Mouse (Mus musculus) forebrain, embryonic 13.5 days (tissue): ENCODE results near the gene Me1. TPM values are rescaled to one million over a fixed set of nuclear protein-coding genes. Genes with fewer than 3 reads are reported as not detected.

ENCODE experiments used
- ATAC-seq: fragments of 200-750 bp; cut with Nextera tagmentation; 2 replicates; pipeline ENCODE4 v1.8.0; 2017
- H3K27ac ChIP-seq: fragments of 300-500 bp; sonication (generic); 2 replicates; pipeline ENCODE4 v1.5.1; 2015; ENCODE audit warnings: inconsistent platforms, mild to moderate bottlenecking, moderate library complexity
- H3K27me3 ChIP-seq: fragments of 300-500 bp; sonication (generic); 2 replicates; pipeline ENCODE4 v1.6.1; 2015; ENCODE audit warnings: mild to moderate bottlenecking, inconsistent platforms
- H3K36me3 ChIP-seq: fragments of 300-500 bp; sonication (generic); 2 replicates; pipeline ENCODE4 v1.6.1; 2015; ENCODE audit warnings: mild to moderate bottlenecking, inconsistent platforms; ENCODE audit not compliant: poor library complexity, severe bottlenecking
- H3K4me1 ChIP-seq: fragments of 300-500 bp; sonication (generic); 2 replicates; pipeline ENCODE4 v1.6.1; 2015; ENCODE audit warnings: inconsistent platforms
- H3K4me2 ChIP-seq: fragments of 300-500 bp; sonication (generic); 2 replicates; pipeline ENCODE4 v1.6.1; 2015; ENCODE audit warnings: inconsistent platforms, mild to moderate bottlenecking, moderate library complexity
- H3K4me3 ChIP-seq: fragments of 300-500 bp; sonication (generic); 2 replicates; pipeline ENCODE4 v1.5.1; 2015; ENCODE audit warnings: mild to moderate bottlenecking, inconsistent platforms
- H3K9ac ChIP-seq: fragments of 300-500 bp; sonication (generic); 2 replicates; pipeline ENCODE4 v1.6.1; 2015; ENCODE audit warnings: mild to moderate bottlenecking, inconsistent platforms
- H3K9me3 ChIP-seq: fragments of 300-500 bp; sonication (generic); replicated peaks from 2 replicates; pipeline ENCODE4 v1.6.1; 2016; ENCODE audit warnings: inconsistent platforms
- WGBS: fragments of 180-500 bp; shearing (Covaris S2); methylation state at CpG from one replicate; pipeline ENCODE4 v1.1.7; 2015; 5-methylcytosine and 5-hydroxymethylcytosine counted together
- polyA plus RNA-seq: library from polyadenylated mRNA; unstranded; fragments of >200 nt; fragmentation: Nextera tagmentation; extraction: Ambion mirVana; gene quantifications from 2 replicates; pipeline ENCODE4 v1.2.1, GENCODE M21; 2015

Gene Me1
- polyA plus RNA-seq, 1 experiment from 2014 or later, result 9.5 TPM

DNA sequence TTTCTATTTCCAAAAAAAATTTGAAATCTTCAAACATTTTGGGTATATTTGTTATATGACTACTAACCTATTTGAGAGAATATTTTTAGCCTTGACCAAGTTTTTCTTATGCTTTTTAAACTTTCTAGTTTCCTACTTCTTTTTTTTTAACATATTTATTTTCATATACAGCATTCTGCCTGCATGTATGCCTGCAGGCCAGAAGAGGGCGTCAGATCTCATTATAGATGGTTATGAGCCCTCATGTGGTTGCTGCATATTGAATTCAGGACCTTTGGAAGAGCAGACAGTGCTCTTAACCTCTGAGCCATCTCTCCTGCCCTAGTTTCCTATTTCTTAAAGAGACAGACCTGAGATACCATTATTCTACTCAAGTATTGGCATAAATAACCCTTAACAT is 48.9 kb downstream of the Me1 start:
- Histone ChIP-seq H3K4me2 (no peak overlapping the region), H3K27ac (no peak overlapping the region), H3K4me3 (no peak overlapping the region), H3K9ac (no peak overlapping the region), H3K4me1 (no peaks in the 10 kb centered on the region), H3K27me3 (no peaks in the 10 kb centered on the region), H3K36me3 (no peaks in the 10 kb centered on the region), H3K9me3 (no peaks in the 10 kb centered on the region)
- 4% methylated on average over 1 of the region's 1 CpGs for WGBS
- no peak for ATAC-seq

DNA sequence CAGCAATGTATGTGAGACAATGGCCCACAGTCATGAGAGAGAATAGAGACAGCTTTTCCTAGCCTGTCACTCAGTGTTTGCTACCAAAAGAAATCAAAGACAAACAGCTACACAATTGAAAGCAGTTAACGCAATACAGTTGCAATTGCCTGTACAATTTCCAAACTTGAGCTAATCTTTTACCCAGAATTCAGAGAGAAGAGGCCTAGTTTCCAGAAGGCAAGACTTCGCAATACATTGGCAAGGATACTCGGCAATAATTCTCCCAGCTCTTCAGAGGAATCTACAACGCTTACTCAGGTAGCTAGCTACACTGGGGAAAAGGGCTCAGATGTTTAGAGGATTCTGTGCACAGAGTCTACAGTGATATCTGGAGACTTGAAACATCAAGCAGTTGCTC is 52.3 kb downstream of the Me1 start:
- Histone ChIP-seq H3K27ac (no peak overlapping the region), H3K4me3 (no peak overlapping the region), H3K36me3 (no peaks in the 10 kb centered on the region), H3K9ac (no peak overlapping the region), H3K9me3 (no peaks in the 10 kb centered on the region), H3K27me3 (no peaks in the 10 kb centered on the region), H3K4me1 (no peaks in the 10 kb centered on the region), H3K4me2 (no peak overlapping the region)
- ATAC-seq, result no peak
- 86% methylated on average over 4 of the region's 4 CpGs for WGBS

DNA sequence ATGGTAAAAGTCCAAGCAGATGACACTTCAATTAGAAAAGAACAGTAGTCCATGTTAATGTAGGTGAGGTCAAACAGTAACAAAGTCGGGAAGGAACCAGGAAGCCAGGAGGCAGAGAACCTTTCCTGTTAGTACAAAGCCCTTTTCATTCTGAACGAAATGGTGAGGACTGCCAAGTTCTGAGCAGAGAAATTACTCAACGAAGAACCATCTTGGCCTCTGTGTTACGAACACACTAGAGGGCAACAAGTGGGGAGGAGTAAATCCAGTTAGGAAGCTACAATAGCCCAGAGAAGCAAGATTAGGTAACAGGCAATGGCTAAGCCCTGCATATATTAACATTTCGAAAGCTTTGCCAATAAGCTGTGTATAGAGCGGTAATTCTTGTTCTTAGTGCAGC is 57.0 kb downstream of the Me1 start:
- Histone ChIP-seq H3K9ac (no peak overlapping the region), H3K4me3 (no peak overlapping the region), H3K4me2 (no peak overlapping the region), H3K27ac (no peak overlapping the region), H3K9me3 (no peaks in the 10 kb centered on the region), H3K27me3 (no peaks in the 10 kb centered on the region), H3K36me3 (no peaks in the 10 kb centered on the region), H3K4me1 (no peaks in the 10 kb centered on the region)
- no peak for ATAC-seq
- 72% methylated on average over 6 of the region's 6 CpGs for WGBS

DNA sequence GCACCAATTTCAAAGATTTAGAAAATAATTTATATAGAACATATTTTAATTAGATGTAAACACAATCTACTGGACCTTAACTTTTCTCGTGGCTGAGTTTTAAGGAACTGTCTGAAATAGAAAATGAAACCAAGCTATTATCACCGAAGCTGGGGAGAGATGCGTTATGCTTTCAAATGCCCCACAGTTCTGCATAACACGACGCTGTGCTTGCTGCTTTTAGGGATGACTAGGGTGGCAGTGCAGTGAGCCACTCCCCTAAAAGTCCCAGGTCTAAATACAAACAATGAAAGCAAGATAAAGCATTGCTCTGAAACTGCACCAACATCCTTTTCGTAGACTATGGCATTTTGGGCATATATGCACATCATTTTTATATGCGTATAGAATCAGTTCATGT is 64.6 kb downstream of the Me1 start:
- Histone ChIP-seq H3K9ac (no peak overlapping the region), H3K27ac (no peak overlapping the region), H3K36me3 (no peaks in the 10 kb centered on the region), H3K4me1 (peaks cover 3% of the 10 kb centered on the region; the same call in 1 of the 2 replicates), H3K4me3 (no peak overlapping the region), H3K9me3 (no peaks in the 10 kb centered on the region), H3K27me3 (no peaks in the 10 kb centered on the region), H3K4me2 (no peak overlapping the region)
- no peak for ATAC-seq
- WGBS, result 88% methylated on average over 7 of the region's 7 CpGs

DNA sequence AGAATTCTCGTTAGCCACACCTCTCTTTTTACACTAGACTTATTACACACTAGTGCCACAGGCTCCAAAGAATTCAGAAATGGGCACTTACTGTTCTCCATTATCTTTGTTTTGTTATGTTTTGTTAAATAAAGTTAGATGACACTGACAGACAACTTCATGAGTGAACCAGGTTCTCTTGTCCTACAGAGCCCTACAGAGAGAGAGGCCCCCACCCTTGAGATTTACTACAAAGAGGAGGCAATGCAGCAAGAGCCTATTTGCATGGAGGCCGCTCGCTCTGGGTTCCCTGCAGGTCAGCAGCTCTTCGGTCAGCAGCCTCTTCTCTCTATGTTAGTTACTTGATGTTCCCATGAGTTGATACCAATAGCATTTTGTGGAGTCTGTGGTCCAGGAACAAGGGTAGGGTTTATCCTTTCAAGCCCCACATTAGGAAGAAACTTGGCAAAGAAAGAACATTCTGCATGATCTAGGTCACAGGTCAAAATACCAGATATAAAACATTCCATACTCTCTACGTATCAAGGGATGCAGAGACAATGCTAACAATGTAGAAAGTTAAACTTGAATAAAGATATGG is 65.3 kb downstream of the Me1 start:
- no peak overlapping the region for H3K27ac ChIP-seq
- no peak for ATAC-seq
- WGBS, result 74% methylated on average over 5 of the region's 5 CpGs
- H3K4me2 ChIP-seq, result no peak overlapping the region
- no peaks in the 10 kb centered on the region for H3K36me3 ChIP-seq
- peaks cover 3% of the 10 kb centered on the region; the same call in 1 of the 2 replicates for H3K4me1 ChIP-seq
- H3K27me3 ChIP-seq, result no peaks in the 10 kb centered on the region
- no peak overlapping the region for H3K9ac ChIP-seq
- H3K4me3 ChIP-seq, result no peak overlapping the region
- no peaks in the 10 kb centered on the region for H3K9me3 ChIP-seq

DNA sequence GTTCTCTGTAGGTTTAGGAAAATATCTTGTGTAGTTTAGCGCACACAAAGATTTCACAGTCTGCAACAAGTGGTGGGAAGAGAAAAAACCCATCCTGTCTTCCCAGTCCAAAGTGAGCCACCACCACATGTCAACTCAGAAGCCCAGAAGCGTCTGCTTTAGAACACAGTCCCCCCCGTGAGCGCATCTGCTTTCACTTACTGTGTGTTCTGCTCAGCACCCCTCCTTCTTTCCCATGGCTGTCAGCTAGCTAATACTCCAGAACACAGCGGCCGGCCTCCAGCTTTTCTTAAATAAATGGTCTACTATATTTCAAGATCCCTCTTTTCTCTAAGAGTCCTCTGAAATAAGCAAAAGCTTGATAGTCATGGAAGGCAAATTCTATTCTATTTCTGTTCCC is 66.4 kb downstream of the Me1 start:
- H3K27ac ChIP-seq, result no peak overlapping the region
- ATAC-seq, result no peak
- no peak overlapping the region for H3K4me3 ChIP-seq
- 85% methylated on average over 6 of the region's 6 CpGs for WGBS
- no peaks in the 10 kb centered on the region for H3K36me3 ChIP-seq
- no peak overlapping the region for H3K4me2 ChIP-seq
- H3K4me1 ChIP-seq, result peaks cover 3% of the 10 kb centered on the region; the same call in 1 of the 2 replicates
- H3K9me3 ChIP-seq, result no peaks in the 10 kb centered on the region
- H3K9ac ChIP-seq, result no peak overlapping the region
- H3K27me3 ChIP-seq, result no peaks in the 10 kb centered on the region

DNA sequence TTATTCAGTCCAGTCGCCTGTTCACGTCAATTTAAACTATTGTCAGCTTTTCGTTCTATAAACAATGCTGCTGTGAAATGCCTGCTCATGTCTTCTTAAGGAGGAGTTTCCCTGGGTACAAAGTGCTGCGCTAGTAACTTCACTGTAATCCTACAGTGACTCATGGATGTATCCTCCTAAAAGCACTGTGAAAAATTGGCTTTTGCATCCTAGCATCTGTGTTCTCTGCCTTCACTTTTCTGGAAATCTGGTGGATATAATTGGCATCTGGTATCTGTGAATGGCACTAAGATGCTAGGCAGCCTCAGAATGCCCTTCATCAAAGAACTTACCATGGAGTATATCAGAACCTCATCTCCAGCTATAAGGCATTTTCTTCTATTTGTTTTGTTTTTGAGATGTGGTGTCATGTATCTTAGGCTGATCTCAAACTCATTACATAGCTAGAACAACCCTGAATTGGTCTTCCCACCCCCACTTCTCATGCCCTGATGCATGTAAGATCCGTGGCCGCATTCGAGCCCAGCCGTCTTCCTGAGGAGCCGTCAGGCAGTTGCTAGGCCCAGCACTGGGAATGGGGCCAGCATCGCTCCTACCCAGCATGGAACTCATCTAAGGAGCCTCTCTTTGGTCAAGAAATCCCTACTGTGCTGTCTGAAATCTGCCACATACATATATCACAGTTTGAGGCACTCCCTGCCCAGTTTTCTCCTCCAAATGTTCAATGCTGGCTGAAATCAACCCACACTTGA is 67.8 kb downstream of the Me1 start:
- H3K9ac ChIP-seq, result no peak overlapping the region
- 87% methylated on average over 10 of the region's 10 CpGs for WGBS
- no peaks in the 10 kb centered on the region for H3K36me3 ChIP-seq
- H3K4me3 ChIP-seq, result no peak overlapping the region
- H3K27ac ChIP-seq, result no peak overlapping the region
- H3K4me2 ChIP-seq, result no peak overlapping the region
- ATAC-seq, result no peak
- H3K9me3 ChIP-seq, result no peaks in the 10 kb centered on the region
- no peaks in the 10 kb centered on the region for H3K27me3 ChIP-seq
- H3K4me1 ChIP-seq, result peaks cover 3% of the 10 kb centered on the region; the same call in 1 of the 2 replicates

DNA sequence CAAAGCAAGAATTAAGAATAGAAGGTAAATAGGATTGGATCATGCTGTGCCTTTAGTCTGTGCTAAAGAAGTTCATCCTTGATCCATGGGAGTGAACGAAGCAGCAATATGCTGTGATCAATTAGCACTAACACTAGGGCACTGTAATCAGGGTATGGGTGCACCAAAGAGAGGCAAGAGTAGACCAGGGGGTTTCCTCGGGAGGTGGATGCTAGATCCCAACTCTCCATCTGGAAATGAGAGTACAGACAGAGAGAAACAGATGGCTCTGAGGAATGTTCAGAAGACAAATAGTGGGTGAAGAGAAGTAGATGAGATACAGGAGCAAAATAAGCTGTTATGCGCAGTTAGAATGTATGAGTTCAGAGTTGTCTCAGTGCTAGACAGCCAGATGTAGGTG is 68.8 kb downstream of the Me1 start:
- no peak overlapping the region for H3K27ac ChIP-seq
- H3K4me2 ChIP-seq, result no peak overlapping the region
- no peak overlapping the region for H3K9ac ChIP-seq
- H3K9me3 ChIP-seq, result no peaks in the 10 kb centered on the region
- WGBS, result 43% methylated on average over 3 of the region's 3 CpGs
- H3K4me1 ChIP-seq, result peaks cover 3% of the 10 kb centered on the region; the same call in 1 of the 2 replicates
- H3K27me3 ChIP-seq, result no peaks in the 10 kb centered on the region
- H3K36me3 ChIP-seq, result no peaks in the 10 kb centered on the region
- no peak for ATAC-seq
- no peak overlapping the region for H3K4me3 ChIP-seq

DNA sequence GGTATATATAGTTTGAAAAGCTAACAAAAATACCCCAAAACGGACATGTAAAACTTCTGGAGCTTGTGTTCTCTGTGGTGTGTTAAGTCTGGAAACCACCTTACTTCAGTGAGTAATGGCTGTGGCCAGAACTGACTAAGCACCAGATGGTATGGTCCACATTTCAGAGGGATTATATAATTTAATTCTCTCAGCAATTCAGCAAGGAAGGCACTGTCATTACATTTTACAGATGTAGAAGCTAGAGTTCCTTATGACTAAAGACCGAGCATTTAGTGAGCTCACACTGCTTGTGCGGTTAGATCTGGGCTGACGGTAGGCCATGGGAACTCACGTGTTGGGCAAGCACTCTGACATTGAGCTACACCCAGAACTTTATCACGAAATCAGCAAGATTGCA is 71.0 kb downstream of the Me1 start:
- WGBS, result 92% methylated on average over 6 of the region's 6 CpGs
- H3K4me3 ChIP-seq, result no peak overlapping the region

DNA sequence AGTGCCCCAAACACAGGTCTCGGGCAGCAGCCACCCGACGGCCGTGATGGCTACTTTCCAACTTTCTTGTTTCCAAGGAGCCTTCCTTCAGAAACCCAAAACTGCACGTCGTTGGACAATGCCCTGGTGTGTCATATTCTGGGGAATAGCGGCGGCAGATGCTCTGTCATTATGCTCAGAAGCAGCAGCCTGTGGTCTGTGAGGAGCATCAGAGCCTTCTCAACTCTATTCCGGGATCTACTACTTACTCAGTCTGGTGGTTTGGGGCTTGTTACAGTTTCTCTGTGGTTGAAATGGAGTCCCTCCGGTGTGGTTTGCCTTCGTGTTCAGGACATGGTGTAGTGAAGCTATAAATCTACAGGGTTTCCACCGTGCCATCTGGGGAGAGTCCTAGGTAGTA is 71.7 kb downstream of the Me1 start:
- WGBS, result 81% methylated on average over 12 of the region's 12 CpGs
- no peak for ATAC-seq
- H3K9ac ChIP-seq, result no peak overlapping the region
- no peaks in the 10 kb centered on the region for H3K9me3 ChIP-seq
- no peak overlapping the region for H3K4me3 ChIP-seq
- H3K27ac ChIP-seq, result no peak overlapping the region
- no peak overlapping the region for H3K4me2 ChIP-seq
- no peaks in the 10 kb centered on the region for H3K36me3 ChIP-seq
- peaks cover 3% of the 10 kb centered on the region; the same call in 1 of the 2 replicates for H3K4me1 ChIP-seq
- H3K27me3 ChIP-seq, result no peaks in the 10 kb centered on the region

More for the DNA sequence above, 71.0 kb downstream of the Me1 start:
- no peaks in the 10 kb centered on the region for H3K36me3 ChIP-seq
- H3K4me2 ChIP-seq, result no peak overlapping the region
- no peaks in the 10 kb centered on the region for H3K9me3 ChIP-seq
- H3K27ac ChIP-seq, result no peak overlapping the region
- peaks cover 3% of the 10 kb centered on the region; the same call in 1 of the 2 replicates for H3K4me1 ChIP-seq
- ATAC-seq, result no peak
- H3K9ac ChIP-seq, result no peak overlapping the region
- H3K27me3 ChIP-seq, result no peaks in the 10 kb centered on the region

DNA sequence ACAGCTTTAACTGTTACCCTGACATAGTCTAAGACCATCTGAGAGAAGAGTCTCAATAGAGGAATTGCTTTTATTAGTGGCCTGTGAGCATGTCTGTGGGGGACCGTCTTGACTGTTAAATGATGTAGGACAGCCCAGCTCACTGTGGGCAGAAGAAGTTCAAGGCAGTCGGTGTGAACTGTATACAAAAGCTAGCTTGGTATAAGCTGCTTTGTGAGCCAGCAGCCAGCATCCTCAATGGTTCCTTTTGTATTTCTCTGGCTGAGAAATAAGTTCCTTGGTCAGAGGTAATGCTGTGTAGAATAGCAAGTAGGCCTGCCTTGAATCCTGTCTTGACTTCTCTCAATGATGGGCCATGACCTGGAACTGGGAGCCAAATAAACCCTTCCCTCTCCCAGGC is 73.7 kb downstream of the Me1 start:
- Histone ChIP-seq H3K27ac (no peak overlapping the region), H3K4me3 (no peak overlapping the region), H3K9ac (no peak overlapping the region), H3K36me3 (no peaks in the 10 kb centered on the region), H3K4me1 (peaks cover 3% of the 10 kb centered on the region; the same call in 1 of the 2 replicates), H3K9me3 (no peaks in the 10 kb centered on the region), H3K27me3 (no peaks in the 10 kb centered on the region), H3K4me2 (no peak overlapping the region)
- ATAC-seq, result no peak
- WGBS, result 38% methylated on average over 2 of the region's 2 CpGs

DNA sequence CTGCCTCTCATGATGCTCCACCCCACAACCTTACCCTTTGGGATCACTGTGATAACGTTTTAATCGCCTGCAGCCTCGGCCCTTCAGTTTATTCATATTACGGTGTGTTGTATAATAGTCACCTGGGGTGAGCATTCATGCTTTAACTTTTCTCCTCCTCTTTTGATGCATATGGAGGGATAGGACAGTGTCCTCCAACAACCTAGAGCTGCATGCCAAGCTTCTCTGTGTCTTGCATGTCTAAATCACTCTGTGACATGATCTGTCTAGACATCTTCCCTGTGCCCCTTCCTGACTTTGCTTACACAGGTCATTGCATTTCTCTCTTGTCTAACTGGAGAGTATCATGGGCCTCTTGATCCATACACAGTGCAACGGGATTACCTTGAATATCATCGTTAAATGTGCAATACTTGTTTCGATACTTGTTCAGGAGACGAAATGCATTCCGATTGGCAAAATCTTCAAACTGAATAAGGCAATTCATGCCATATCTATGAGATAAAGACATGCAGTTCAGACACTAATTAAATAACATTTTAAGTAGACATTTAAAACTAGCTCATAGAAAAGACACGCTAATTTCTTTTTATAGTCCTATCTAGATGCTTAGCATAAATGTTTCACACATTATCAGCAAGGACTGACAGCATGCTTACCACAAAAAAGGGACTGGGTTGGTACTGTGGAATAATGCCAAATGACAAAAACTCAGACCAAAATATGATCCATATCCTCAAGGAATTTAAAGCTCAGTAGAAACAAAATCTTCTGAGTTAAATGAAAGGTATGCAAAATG is 76.2 kb downstream of the Me1 start:
- Histone ChIP-seq H3K36me3 (no peaks in the 10 kb centered on the region), H3K4me2 (no peak overlapping the region), H3K27ac (no peak overlapping the region), H3K9me3 (no peaks in the 10 kb centered on the region), H3K4me3 (no peak overlapping the region), H3K4me1 (no peaks in the 10 kb centered on the region), H3K9ac (no peak overlapping the region), H3K27me3 (no peaks in the 10 kb centered on the region)
- no peak for ATAC-seq
- WGBS, result 67% methylated on average over 10 of the region's 10 CpGs
